Mouse (Mus musculus): ENCODE results near the gene Gpx3. TPM values are rescaled to one million over a fixed set of nuclear protein-coding genes. Genes with fewer than 3 reads are reported as not detected.
"Not testable (repeated sequence)": the region's sequence is repeated elsewhere in the genome, so short reads cannot be mapped to it uniquely, and the experiment has no call there.

Gene Gpx3
- 10 to 100 TPM in 1 of 2 experiments, 1 to 10 TPM in 1; 8.6 to 10.3 TPM for total RNA-seq (2021)
- long read RNA-seq, experiment 1, transcript Gpx3-201 (5 exons, 1,594 nt): major isoform, 20 of 22 reads
- long read RNA-seq, experiment 1, partial matches to known transcripts: 2 of 22 reads
- long read RNA-seq, experiment 1, other reads (novel, unspliced or antisense): 0 of 22 reads
- long read RNA-seq, experiment 2, transcript Gpx3-201 (5 exons, 1,594 nt): major isoform, 18 of 21 reads
- long read RNA-seq, experiment 2, partial matches to known transcripts: 3 of 21 reads
- long read RNA-seq, experiment 2, other reads (novel, unspliced or antisense): 0 of 21 reads

DNA sequence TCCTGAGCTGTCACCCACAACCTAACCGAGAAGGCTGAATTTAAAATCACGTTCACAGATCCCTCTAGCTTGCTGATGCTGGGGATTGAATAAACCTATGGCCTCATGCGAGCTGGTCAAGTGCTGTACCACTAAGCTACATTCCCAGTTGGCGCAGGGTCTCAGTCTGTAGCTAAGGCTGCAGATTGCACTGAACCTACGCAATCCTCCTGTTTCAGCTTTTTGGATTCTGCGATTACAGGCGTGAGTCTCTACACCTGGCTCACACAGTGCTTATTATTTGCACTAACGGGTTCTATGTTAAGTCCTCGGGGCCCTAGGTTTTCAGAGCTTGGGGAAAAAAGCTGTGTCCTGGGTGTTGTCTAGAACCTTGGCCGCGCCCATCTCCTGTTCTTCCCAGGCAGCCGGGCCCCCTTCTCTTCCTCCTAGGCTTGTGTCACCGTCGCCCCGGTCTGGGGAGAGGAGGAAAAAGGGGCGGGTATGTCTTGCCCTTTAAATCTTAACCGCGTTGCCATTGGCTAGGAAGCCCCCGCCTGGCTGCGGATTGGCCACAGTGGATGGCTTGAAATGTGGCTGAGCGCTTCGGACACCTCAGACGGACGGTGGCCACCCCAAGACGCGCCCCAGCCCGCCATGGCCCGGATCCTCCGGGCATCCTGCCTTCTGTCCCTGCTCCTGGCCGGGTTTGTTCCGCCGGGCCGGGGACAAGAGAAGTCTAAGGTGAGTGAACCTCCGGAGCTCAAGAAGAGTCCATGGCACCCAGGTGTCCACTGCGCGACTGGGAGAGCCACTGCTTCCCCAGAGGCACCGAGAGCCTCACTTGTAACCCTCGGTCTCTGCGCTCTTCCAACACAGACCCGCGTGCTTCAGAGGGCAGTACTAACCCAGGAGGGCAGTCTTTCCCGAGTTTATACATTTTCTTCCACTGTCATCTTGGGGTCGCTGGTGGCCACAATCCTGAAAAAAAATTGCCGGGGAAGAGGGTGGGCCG lies at the start of gene Gpx3:
Gene Gpx3 (plus strand): TSS at position 121 of the 991 bp plus-strand sequence.
- peak; percentile 51 to 53 for DNase-seq (ENCODE audit: low spot score in 2 of 2)

- DNase-seq (ENCODE audit: low spot score in 2 of 2): not testable (repeated sequence)
These were observed 43.4 kb upstream of the Gpx3 start for GRCm38 (mm10) chr11:54858880-54859279.

- DNase-seq (ENCODE audit: low spot score in 2 of 2): no peak
These were observed 42.7 kb upstream of the Gpx3 start for GRCm38 (mm10) chr11:54859322-54860165.

GRCm38 (mm10) chr11:54860256-54861038 lies 41.8 kb upstream of the Gpx3 start, which contains the start of gene Lyrm7:
Gene Lyrm7, minus strand, starts transcription at chr11:54860916.
- DNase-seq (ENCODE audit: low spot score in 2 of 2): peak; percentile 96 to 98

- DNase-seq (ENCODE audit: low spot score in 2 of 2): no peak
These were observed 40.5 kb upstream of the Gpx3 start for GRCm38 (mm10) chr11:54861471-54862420.

GRCm38 (mm10) chr11:54862621-54863520 lies 39.4 kb upstream of the Gpx3 start:
- DNase-seq (ENCODE audit: low spot score in 2 of 2): peak; percentile 67 to 69

- no peak for DNase-seq (ENCODE audit: low spot score in 2 of 2)
These were observed 36.7 kb upstream of the Gpx3 start for GRCm38 (mm10) chr11:54865330-54866085.

- DNase-seq (ENCODE audit: low spot score in 2 of 2): peak; percentile 88 to 95
These were observed 35.9 kb upstream of the Gpx3 start, which contains the start of gene Hint1 for GRCm38 (mm10) chr11:54866119-54867048. Gene Hint1, plus strand, starts transcription at chr11:54866383.

DNA sequence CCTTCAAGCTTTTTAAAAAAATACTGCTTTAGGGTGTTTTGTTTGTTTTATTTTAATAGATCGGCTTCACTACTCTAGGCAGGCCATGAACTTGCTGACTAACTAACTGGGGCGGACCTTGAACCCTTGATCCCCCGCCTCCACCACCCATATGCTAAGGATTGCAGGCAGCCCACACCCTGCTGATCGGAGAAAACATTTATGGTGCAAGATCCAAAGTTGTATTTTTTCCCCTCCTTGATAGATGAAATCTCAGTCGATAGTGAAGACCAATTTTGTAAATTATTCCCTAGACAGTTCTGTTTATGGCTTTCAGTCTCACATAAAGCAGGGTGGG lies 35.2 kb upstream of the Gpx3 start:
- no peak for DNase-seq (ENCODE audit: low spot score in 2 of 2)

- DNase-seq (ENCODE audit: low spot score in 2 of 2): no peak
These were observed 34.3 kb upstream of the Gpx3 start for GRCm38 (mm10) chr11:54867903-54868434.

DNA sequence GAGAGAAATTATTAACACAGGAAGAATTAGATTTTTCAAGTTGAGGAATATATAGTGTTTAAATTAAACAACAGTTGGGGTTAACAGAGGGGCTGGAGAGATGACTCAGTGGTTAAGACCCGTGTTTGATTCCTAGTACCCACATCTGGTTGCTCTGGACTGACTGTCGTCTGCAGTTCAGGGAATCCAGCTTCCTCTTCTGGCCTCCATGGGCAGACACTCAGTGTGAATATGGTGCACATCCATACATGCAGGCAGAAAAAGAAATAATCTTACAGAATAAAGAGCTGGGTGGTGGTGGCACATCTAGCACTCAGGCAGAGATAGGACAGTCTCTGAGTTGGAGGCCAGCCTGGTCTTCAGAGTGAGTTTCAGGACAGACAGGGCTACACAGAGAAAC lies 33.8 kb upstream of the Gpx3 start:
- DNase-seq (ENCODE audit: low spot score in 2 of 2): no peak

- DNase-seq (ENCODE audit: low spot score in 2 of 2): no peak
These were observed 32.9 kb upstream of the Gpx3 start for GRCm38 (mm10) chr11:54869318-54869717.

- DNase-seq (ENCODE audit: low spot score in 2 of 2): no peak
These were observed 30.3 kb upstream of the Gpx3 start for GRCm38 (mm10) chr11:54871831-54872537.

DNA sequence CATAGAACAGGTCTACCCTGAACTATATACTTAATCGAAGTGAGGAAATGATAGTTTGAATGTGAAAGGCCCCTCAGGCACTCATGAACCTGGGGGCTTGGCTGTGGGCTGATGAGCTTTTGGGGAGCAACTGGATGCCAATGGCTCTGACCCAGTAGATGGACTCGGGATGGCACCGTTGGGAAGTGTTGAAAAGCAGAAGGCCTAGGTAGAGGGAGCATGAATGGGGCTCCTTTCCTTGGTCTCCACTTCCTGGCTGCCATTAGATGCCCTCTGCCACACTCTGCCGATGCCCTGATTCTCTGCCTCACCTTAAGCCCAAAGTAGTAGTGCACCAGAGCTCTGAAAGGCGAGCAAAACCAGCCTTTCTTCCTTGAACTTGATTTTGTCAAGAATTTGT lies 26.2 kb upstream of the Gpx3 start:
- no peak for DNase-seq (ENCODE audit: low spot score in 2 of 2)

DNA sequence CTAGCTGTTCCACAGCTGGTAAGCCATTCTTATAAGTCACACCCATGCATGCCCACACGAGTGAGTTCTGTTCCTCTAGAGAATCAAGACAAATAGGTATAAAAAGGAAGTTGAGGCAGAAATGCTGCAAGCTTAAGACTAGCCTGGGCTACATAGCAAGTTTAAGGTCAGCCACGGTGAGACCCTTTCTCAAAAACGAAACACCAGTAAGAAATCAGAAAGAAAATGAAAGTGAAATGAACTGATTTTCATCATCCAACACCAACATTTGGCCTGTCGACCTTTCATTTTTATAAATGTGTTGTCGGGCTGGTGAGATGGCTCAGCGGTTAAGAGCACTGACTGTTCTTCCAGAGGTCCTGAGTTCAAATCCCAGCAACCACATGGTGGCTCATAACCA lies 23.4 kb upstream of the Gpx3 start:
- no peak for DNase-seq (ENCODE audit: low spot score in 2 of 2)
